Mouse (Mus musculus) ES-Bruce4 (cell line): ENCODE measurements around the gene Tatdn3.

Source experiments
- CTCF ChIP-seq: IDR thresholded peaks from one replicate; pipeline ENCODE4 v1.8.1; 2011; ENCODE audit warnings: low read depth, low read length
- EP300 ChIP-seq: IDR thresholded peaks from 2 replicates; pipeline ENCODE4 v1.6.1; 2011; ENCODE audit warnings: low read depth, low read length; ENCODE audit not compliant: insufficient read depth
- POLR2A ChIP-seq: IDR thresholded peaks from one replicate; pipeline ENCODE4 v1.8.1; 2011; ENCODE audit warnings: low read length; ENCODE audit not compliant: insufficient read depth

- TF ChIP-seq EP300 (no peak), POLR2A (no peak), CTCF (no peak)
Observed at GRCm38 (mm10) chr1:191111146-191111545, 48.4 kb upstream of the Tatdn3 start.
